ENCODE assay signal across 8 mouse cellular contexts in the genomic region with DNA sequence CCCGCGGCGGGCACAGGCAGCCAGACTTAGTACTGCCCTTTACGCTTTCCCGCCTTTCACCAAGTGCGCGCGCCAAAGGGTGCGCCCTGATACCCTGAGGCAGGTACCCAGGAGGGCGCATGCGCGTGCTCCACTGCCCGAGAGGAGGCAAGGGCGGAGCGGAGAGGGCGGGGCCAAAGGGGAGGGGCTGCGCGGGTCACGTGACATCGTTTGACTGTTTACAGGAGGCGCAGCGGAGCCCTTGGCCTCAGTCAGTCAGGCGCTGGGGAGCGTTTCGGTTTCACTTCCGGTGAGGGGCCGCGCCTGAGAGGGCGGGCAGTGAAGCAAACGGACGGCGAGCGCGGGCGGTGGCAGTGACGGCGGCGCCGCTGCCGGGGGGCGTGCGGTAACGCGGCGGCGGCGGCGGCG. TPM values are rescaled to one million over a fixed set of nuclear protein-coding genes. Genes with fewer than 3 reads are reported as not detected.
DNase-seq lines count a peak whose midpoint lies in the region; ATAC-seq lines count a peak whose summit lies in the region.

TSS of gene Fmr1 (plus strand) at position 209 of the 408 bp plus-strand sequence.

- no peaks in the 10 kb centered on the region for H3K27me3 ChIP-seq in hindbrain, embryonic 16.5 days (replicated peaks; ENCODE audit: control insufficient read depth, insufficient read depth, low read length)

- H3K9me3 ChIP-seq in hindbrain, embryonic 16.5 days (ENCODE audit: control insufficient read depth, low read length): no peaks in the 10 kb centered on the region

- peak; percentile 98 for ATAC-seq in hindbrain, embryonic 16.5 days

- H3K79me2 ChIP-seq in macrophage (ENCODE audit: inconsistent target): peaks cover 42% of the 10 kb centered on the region

- H3K9ac ChIP-seq in hindbrain, embryonic 16.5 days (ENCODE audit: low read depth, low read length): peak within 1 kb of the TSS; percentile 86

- H3K27ac ChIP-seq in hindbrain, embryonic 16.5 days (ENCODE audit: low read depth, low read length): peak within 1 kb of the TSS; percentile 89
- H3K27ac ChIP-seq in macrophage: peak within 1 kb of the TSS; percentile 35

- H3K4me1 ChIP-seq in hindbrain, embryonic 16.5 days (ENCODE audit: control insufficient read depth, insufficient read depth, low read depth, low read length): no peaks in the 10 kb centered on the region

- H3K4me2 ChIP-seq in hindbrain, embryonic 16.5 days (ENCODE audit: low read length): peak within 1 kb of the TSS; percentile 61

- peak; percentile 83 for DNase-seq in WW6 (ENCODE audit: low read depth, low spot score)
- peak; percentile 77 to 96 for DNase-seq in cerebellum, postnatal 4 days (ENCODE audit: low spot score in 2 of 2)
- DNase-seq in gastrocnemius, adult 18-20 months (ENCODE audit: low spot score): peak; percentile 97
- DNase-seq in left cerebral cortex, adult 18-20 months (ENCODE audit: low spot score in 2 of 2): peak; percentile 91 to 93
- DNase-seq in right cerebral cortex, adult 18-20 months: peak; percentile 94
- DNase-seq in urinary bladder, postnatal 10 days (ENCODE audit: low spot score): peak; percentile 87

- peak within 1 kb of the TSS; percentile 67 for H3K4me3 ChIP-seq in hindbrain, embryonic 16.5 days (ENCODE audit: low read length)
- peak within 1 kb of the TSS; percentile 53 for H3K4me3 ChIP-seq in macrophage (ENCODE audit: inconsistent target)

- WGBS in hindbrain, embryonic 16.5 days: 16% methylated on average over 33 of the region's 49 CpGs
- 14% methylated on average over 36 of the region's 49 CpGs for WGBS in macrophage (ENCODE audit: missing documents)

- H3K36me3 ChIP-seq in hindbrain, embryonic 16.5 days (ENCODE audit: control insufficient read depth, insufficient read depth, low read length): no peaks in the 10 kb centered on the region
- no peaks in the 10 kb centered on the region for H3K36me3 ChIP-seq in macrophage (ENCODE audit: inconsistent target)

RNA-seq across cellular contexts. Expression of gene Fmr1, which starts in this region (rescaled TPM):
- total RNA-seq in gastrocnemius, adult 18-20 months (2021): 1 to 10 TPM; 4.9 to 7.6 TPM
- 46.6 and 46.8 TPM in 2 replicates for polyA plus RNA-seq in hindbrain, embryonic 16.5 days (2015; fragmentation: Nextera tagmentation; extraction: Ambion mirVana)
- total RNA-seq in left cerebral cortex, adult 18-20 months (2021): 10 to 100 TPM; 61.6 to 68.3 TPM
- total RNA-seq in macrophage (2018; cell fraction: chromatin; rRNA removed): 100 to 1,000 TPM; 112 to 339 (median 188) TPM
- total RNA-seq in macrophage (2018; cell fraction: cytosol; rRNA removed): 10 to 100 TPM; 22.9 to 34.4 (median 27.8) TPM
- total RNA-seq in macrophage (2018; cell fraction: nucleus; rRNA removed): 100 to 1,000 TPM in 19 of 26 experiments, 10 to 100 TPM in 7; 74.9 to 247 (median 112) TPM
- polyA plus RNA-seq in macrophage (2018): 23.6 to 26.6 TPM (median 25.1 TPM) in 3 replicates

Comparison
In these comparisons a context has a peak if more than half of its experiments do, and no peak if none do; other contexts are left out.
1. Peak in every context shown above with its lines: DNase-seq, ATAC-seq, H3K4me3 ChIP-seq and H3K27ac ChIP-seq.
2. RNA of gene Fmr1 (total RNA-seq): 61.6 to 68.3 TPM in left cerebral cortex, adult 18-20 months; 4.9 to 7.6 TPM in gastrocnemius, adult 18-20 months; every median in the first group is over 4 times any median in the second.